Mouse (Mus musculus): ENCODE measurements around the gene Rbms1. TPM values are rescaled to one million over a fixed set of nuclear protein-coding genes. Genes with fewer than 3 reads are reported as not detected.
A peak's percentile ranks its signal among the peaks of the same experiment; 100 is the strongest.

Gene Rbms1
- polyA plus RNA-seq, 1 experiment, result 82.5 TPM

DNA sequence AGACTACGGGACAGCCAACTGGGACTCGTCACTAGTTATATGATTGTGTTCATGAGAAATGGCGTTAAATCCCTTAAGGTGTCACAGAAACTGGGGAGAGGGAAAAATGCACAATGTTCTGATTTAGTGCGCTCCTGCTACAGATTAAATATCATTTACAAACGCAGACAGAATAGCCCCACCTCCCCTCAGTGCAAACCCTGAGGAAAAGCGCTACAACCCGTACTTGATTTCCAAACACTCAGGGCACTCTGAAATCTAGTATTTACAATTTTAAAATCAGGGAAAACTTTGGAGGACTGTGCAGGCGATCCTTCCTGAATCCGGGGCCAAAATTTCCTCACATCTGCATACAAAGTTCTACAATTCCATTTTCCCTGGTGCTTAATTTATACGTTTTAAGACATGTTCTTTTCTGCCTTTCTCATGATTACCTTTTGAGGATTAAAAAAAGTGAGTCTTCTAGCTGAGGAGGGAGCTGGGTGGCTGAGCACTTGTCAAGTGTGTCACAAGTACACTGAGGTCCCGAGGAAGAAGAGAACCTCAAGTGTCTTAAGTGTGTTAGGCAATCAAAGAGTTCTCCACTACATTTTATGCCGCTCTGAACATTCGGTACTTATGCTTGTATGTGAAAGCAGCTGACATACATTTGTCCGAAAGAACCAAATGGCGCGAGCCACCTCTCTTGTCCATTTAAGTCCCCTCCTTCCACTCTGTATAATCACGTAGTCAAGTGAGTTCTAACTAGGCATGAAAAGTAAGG, 164.0 kb downstream of the Rbms1 start:
- no peak for TF ChIP-seq GATA1 (IDR thresholded peaks at IDR 0.05; ENCODE audit: low read length)

DNA sequence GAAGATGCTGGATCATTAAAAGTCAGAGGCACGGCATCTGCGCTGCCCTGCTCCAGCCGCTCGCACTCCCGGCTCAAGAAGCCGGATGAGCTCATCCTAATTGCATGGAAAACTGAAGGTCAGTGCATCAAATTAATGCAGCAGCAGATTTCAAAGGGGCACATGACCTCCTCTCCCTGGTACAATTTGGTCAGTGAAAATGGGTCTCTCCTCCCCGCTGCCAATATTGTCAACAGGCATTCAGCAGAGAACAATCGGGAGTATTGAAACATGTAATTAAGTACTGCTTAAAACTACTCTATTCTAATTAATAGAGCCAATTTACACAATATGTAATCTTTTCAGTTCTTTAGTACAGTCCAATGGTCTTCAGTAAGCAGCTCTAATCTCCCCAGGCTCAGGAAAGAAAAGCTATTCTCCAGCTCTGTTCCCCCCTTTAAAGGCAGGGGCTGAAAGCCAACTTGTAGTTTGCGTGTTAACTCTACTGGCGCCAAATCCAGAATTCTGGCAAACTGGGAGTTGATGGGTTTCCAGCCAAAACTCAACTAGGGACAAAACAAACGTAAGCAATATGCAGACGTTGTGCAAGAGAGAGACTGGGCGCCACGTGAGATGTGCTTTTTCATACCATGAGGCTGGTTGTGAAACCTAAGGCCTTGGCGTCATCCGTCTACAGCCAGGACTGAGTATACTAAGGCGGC, 165.9 kb downstream of the Rbms1 start:
- TF ChIP-seq GATA1 (IDR thresholded peaks at IDR 0.05; ENCODE audit: low read length), result no peak

DNA sequence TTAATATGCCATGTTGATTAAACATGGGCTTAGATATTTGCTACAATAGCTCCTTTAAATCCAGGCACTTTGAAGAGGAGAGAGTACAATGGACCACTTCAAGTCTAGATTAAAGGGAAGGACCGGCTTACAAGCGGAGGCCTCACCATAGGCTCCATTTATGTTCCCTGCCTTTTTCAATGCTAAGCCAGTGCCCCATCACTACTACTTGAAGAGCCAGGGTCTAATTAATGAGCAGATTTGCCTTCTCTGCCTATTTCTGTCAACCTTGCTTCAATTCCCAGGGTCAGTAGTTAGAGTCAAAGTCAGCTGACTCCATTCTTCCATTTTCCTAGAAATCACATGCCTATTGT, 166.4 kb downstream of the Rbms1 start:
- no peak for TF ChIP-seq GATA1 (IDR thresholded peaks at IDR 0.05; ENCODE audit: low read length)

DNA sequence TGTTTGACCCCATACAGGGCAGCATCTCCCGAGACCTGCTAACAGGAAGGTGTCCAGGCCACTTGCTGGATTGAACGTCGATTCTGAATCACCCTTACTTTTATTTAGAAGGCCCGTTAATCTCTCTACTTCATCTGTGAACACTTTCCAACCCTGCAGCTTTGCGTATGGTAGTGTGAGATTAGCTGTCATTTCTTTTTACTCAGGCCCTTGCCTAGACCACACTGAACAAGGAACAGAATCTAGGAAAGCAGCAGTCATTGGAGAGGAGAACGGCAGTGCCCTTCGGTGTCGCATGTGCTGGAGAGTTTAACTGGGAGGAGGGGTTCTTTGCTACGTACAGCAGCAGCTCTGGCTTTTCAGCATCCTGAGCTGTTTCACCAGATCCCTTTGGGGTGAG, 167.1 kb downstream of the Rbms1 start:
- no peak for TF ChIP-seq GATA1 (IDR thresholded peaks at IDR 0.05; ENCODE audit: low read length)

DNA sequence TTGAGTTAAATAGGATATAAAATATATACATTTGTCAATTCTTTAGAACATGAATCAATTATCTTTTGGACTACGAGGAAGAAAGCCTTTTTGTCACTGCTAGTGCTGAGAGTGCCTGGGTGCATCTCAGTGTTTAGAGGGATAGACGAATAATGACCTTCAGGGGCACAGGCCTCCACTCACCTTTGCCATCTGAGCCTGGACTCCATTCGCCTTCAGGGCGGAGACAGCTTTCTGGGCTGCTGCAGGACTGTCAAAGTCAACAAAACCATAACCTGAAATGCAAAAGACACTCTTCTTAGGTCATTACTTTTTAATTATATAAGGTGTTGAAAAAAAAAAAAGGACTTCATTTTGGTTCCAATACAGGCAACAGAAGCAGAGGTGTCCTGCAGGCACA, 170.5 kb downstream of the Rbms1 start:
- no peak for TF ChIP-seq GATA1 (IDR thresholded peaks at IDR 0.05; ENCODE audit: low read length)

DNA sequence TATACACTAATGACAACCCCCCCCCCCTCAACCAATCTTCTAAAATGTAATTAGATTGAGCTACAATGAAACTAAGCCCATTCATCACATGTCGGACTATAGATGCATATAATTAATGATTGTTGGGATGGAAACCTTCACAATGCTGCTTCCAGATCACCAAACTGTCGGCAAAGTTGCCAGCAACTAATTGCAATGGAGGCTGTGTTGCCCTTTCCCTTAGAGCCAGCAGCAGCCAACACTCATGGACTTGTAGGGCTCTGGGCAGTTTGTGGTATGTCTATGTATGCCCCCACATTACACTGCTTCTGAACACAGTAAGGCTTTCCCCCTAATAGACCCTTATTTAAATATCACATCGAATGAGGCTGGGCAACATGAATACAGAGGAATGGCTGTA, 173.9 kb downstream of the Rbms1 start:
- TF ChIP-seq GATA1 (IDR thresholded peaks at IDR 0.05; ENCODE audit: low read length), result no peak

DNA sequence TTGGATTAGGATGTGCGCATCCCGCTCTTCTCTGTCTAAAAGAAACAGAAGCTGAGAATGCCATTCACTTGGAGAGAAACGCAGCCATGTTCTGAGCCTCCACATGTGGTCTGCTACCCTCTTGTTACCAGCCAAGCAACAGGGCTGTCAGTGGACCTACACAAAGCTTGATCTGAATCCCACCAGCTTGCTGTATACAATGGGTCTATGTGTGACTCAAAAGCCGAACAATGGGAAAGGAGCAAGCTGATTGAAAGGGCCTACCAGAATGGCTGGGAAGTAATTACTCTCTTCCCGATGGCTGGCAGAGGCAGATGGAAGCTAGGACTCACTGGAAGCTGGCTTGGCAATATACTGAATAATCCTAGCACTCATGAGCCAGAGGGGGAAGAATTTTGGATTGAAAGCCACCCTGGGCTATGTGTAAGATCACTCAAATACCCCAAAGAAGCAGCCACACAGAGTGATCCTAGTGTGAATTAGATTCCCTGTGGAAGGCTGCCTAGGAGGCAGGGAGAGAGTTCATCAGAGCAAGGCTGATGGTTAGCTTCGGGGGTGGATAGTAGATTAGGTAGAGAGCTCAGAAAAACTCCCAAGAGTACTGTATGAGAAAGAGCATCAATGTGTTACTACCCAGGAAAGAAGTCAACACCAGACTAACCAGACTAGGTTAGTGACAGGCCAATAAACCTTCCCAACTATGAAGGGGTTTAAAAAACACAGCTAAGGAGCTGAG, 174.7 kb downstream of the Rbms1 start:
- no peak for TF ChIP-seq GATA1 (IDR thresholded peaks at IDR 0.05; ENCODE audit: low read length)

DNA sequence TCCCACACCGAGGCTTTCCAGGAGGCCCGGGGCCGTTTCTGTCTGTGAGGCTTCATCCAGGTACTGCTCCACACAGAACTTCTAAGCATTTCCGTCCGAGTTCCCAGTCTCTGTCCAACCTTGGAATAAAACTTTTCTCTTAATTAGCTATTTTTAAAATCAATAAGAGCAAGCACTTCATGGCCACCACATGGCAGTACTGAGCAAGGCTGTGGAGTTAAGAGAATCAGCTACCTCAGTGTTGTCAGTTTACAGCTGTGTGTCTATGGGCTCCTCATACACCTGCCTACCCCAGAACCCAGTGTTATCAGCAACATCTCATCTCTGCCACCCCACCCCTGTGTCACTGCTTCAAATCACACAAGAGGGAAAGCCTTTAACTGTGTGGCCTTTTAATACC, 175.9 kb downstream of the Rbms1 start:
- no peak for TF ChIP-seq GATA1 (IDR thresholded peaks at IDR 0.05; ENCODE audit: low read length)

DNA sequence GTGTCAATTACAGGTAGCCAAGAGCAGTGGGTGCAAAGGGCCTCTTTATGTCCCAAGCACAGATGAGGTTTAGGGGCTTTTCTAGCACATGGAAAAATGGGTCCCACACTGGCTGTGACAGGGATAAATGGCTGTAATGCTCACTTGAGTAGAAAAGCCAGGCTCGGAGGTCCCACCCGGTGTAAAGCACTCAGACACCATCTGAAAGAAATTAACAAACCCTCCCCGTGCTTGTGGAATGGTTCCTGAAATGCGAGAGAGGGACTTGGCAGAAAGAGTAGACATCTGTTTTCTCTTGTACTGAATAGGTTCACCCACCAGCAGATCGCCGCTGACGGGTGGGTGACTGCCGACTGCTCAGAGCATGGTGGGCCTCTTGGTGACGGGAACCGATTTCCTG, 176.7 kb downstream of the Rbms1 start:
- TF ChIP-seq GATA1 (IDR thresholded peaks at IDR 0.05; ENCODE audit: low read length), result no peak

DNA sequence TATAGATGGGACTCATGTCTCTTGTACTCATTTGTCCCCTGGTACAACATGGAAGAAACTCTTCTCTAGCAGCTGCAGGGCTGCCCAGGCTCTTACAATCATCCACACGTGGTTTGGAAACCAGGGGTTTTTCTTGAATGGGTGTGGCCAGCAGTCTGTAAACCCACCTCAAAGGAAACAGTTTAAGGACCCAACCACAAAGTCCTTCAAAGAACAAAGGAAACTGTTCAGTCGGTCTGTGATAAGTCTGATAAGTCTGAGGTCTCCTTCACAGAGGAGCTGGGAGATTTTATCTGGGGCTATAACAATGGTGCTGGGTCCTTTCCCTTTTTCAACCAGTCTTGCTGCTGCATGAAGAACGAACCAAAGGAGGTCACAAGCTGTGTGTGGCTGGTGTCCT, 188.5 kb downstream of the Rbms1 start:
- peak; percentile 73 for TF ChIP-seq GATA1 (IDR thresholded peaks at IDR 0.05; ENCODE audit: low read length)

DNA sequence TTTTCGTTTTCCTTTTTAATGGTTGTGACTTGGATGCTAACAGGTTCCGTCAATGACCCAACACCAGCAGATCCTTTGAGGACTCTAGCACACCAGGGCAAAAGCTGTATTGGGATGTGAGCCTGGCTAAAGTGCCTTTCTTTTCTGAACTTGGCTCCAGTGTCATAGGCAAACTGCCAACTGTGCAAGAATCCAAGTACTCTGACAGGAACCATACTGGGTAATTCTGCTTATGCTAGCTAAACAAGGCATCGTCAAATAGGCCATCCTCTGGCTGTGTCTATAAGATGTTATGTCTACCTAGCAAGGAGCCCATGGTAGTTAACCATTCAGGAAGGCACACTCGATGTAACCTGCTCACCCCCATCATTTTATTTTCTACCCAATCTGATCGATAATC, 189.4 kb downstream of the Rbms1 start:
- no peak for TF ChIP-seq GATA1 (IDR thresholded peaks at IDR 0.05; ENCODE audit: low read length)

DNA sequence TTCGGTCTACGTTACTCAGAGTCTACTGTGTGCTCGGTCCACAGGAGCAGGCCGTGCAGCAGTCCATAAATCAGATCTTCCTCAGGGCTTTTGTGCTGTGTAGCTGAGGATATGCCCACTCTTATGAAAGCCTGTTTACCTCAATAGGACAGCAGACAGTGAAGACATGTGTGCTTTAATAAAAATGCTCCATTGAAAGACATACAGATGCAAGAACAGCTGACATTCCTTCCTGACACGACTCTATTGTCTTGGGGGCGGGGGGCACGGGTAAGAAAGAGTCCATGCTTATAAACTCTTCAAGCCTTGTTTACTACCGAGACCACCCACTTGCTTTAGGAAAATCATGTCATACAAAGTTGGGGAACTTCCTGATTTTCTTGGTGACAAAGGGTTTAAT, 196.6 kb downstream of the Rbms1 start:
- TF ChIP-seq GATA1 (IDR thresholded peaks at IDR 0.05; ENCODE audit: low read length), result no peak

DNA sequence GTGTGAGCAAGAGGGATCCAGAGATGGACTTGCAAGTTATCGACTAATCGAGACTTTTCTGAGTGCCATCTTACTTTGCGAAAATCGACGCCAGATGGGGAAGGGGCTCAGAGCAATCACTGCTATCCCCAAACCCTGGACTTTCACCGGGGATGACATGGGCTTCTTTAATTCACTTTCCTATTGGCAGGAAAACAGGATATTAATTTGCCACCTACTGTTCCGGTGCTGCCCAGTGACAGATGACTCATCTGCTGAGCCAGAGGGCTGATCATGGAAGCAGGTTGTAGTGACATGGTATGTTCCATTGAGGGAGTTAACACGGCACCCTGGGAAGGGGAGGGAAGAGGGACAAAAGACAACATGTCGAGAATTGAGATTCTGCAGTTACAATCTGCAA, 206.8 kb downstream of the Rbms1 start:
- TF ChIP-seq GATA1 (IDR thresholded peaks at IDR 0.05; ENCODE audit: low read length), result no peak

DNA sequence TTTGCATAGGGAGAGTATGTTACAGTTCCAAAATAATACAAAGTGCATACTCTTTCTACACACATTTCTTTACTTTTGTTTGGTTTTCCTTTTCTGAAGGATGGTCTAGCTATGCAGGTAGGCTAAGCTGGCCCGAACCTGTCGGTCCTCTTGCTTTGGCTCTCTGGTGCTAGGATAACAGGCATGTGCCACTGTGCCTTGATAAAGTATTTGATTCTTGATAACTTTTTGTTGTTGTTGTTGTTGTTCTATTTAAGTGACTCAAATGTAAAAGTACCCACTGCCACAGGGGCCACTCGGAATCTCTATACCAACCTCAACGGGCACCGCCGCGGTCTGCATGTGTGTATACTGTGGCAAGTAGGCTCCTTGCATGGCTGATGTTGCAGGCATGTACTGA, 207.9 kb downstream of the Rbms1 start:
- no peak for TF ChIP-seq GATA1 (IDR thresholded peaks at IDR 0.05; ENCODE audit: low read length)

DNA sequence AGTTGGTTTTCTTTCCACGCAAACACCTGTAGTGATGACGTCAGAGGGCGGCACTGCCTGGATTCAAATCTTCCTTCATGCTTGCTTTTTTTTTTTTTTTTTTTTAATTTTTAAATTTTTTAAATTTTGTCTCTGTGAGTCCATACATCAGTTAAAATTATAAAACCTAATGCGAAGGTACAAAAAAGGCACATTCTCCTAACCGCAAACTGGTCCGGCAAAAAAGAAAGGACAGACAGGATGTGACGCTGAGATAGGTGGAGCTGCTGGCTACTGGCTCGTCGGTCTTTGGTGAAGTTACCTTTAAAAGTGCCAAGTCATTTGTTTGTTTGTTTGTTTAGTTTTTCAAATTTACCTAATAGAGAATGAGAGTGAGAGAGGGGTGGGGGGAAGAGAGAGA, 211.7 kb downstream of the Rbms1 start:
- TF ChIP-seq GATA1 (IDR thresholded peaks at IDR 0.05; ENCODE audit: low read length), result no peak

DNA sequence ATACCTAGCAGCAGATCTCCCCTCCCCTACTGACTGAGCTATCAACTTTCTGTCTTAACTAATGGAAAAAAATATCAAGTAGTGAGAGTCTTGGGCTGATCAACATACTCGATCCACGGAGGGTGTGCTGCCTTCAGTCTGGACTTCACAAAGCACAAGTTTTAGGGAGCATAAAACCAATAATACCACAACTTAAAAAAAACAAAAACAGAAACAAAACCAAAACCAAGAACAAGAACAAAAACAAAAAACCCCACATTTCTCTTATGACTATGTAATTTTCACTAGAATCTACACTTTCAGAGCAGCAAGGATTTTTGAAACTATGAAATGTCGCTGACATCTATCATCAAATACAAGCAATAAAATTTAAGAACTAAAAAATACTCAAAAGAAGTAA, 212.4 kb downstream of the Rbms1 start:
- no peak for TF ChIP-seq GATA1 (IDR thresholded peaks at IDR 0.05; ENCODE audit: low read length)

DNA sequence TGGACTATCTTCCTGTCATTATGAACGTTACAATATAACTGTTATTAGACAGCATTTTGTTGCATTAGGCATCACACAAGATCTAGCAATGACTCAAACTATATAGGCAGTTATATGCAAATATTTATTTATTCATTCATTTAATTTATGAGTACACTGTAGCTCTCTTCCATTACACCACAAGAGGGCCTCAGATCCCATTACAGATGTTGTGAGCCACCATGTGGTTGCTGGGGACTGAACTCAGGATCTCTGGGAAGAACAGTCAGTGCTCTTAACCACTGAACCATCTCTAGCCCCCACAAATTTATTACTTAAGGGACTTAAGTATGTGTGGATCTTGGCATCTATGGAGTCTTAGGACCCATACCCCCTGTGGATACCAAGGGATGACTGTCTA, 214.4 kb downstream of the Rbms1 start:
- TF ChIP-seq GATA1 (IDR thresholded peaks at IDR 0.05; ENCODE audit: low read length), result no peak

All from G1E-ER4 (cell line).